Mouse (Mus musculus): ENCODE results near the gene Atf4.
A peak's percentile ranks its signal among the peaks of the same experiment; 100 is the strongest.

Gene Atf4

DNA sequence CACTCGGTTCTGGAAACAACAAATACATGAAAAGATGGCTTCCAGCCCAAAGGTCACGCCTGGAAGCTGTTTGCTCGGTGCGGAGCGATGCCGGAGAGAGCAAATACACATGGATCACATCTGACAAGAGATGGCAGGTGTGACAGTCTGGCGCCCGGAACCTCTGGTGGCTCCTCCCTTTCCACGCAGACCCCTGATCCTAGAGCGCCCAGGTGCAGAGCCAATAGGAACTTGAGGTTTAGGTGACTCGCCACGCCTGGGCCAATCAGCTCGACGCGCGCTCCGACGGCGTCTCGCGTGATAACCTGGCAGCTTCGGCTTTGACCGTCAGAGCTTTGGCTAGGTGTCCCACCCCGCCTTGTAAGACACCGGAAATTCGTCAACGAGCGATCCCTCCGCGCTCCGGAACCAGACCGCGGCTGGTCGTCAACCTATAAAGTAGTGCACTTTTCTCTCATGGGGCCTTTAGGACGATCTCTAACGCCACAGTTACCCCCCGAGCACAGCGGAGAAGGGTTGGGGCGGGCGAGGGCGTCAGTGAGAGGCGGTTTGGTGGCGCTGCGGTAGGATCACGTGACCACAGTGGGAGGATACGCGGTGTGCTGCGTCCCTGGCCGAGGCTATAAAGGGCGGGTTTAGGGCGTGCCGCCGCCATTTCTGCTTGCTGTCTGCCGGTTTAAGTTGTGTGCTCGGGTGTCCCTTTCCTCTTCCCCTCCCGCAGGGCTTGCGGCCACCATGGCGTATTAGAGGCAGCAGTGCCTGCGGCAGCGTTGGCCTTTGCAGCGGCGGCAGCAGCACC, at the start of gene Atf4:
Gene Atf4 (plus strand): TSS at position 338 of the 799 bp plus-strand sequence.
- peak; percentile 99 for DNase-seq (ENCODE audit: low read depth, low spot score)

DNA sequence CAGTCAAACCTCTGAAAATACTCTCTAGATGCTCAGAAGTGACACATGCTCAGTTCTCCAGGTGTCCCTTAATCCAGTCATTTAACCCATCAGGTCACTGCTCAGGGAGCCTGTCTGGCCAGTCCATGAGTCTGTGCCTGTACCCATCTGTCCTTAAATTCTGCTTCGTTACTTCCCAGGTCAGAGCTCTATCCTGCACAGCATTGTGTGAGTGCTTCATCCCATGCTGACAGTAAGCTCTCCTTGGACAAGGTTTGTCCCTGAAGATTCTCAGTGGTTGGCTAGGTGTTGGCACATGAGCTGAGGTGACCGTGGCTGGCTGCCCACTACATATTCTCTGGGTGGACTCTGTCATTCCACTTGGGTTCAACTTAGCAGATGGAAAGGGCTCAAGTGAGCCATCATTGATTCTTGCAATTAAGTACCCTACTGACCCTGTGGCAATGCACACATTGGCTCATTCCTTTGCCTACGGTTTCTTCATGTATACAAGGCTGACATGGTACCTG, 48.9 kb upstream of the Atf4 start:
- DNase-seq (ENCODE audit: low read depth, low spot score) = no peak

DNA sequence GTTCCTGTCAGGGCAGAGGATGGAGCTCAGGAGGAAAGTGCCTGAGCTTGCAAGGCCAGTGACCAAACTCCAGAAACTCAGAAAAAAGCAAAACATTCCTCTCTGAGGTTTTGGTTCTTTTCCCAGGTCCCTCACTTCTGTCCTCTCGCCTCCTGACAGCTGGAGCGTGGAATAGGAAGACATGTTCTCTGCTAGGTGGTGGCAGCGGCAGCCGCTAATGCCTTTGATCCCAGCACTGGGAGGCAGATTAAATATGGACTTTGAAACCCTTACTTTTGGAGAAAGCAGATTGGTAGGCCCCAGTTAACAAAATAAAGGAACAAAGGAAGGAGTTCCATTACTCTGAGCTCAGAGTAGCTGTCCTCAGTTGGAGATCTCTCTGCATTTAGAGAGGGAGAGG, 46.5 kb upstream of the Atf4 start:
- DNase-seq (ENCODE audit: low read depth, low spot score) = no peak

DNA sequence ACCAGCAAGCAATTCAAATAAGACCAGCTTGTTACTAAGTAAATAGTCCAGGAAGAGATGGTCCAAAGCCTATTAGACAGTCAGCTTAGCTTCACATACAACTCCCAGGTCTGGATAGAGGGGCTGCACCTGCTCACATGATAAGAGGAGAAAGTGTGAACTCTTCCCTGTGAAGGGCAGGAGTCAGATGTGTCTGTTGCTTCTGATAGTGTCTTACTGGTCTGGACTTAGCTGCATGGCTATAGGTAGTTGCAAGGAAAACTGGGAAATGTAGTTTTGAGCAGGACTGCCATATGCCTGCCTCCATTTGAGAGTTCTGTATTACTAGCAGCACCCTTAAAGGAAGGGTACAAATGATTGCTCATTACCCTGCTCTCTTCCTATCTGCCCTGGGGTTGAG, 41.3 kb upstream of the Atf4 start:
- DNase-seq (ENCODE audit: low read depth, low spot score) = no peak

DNA sequence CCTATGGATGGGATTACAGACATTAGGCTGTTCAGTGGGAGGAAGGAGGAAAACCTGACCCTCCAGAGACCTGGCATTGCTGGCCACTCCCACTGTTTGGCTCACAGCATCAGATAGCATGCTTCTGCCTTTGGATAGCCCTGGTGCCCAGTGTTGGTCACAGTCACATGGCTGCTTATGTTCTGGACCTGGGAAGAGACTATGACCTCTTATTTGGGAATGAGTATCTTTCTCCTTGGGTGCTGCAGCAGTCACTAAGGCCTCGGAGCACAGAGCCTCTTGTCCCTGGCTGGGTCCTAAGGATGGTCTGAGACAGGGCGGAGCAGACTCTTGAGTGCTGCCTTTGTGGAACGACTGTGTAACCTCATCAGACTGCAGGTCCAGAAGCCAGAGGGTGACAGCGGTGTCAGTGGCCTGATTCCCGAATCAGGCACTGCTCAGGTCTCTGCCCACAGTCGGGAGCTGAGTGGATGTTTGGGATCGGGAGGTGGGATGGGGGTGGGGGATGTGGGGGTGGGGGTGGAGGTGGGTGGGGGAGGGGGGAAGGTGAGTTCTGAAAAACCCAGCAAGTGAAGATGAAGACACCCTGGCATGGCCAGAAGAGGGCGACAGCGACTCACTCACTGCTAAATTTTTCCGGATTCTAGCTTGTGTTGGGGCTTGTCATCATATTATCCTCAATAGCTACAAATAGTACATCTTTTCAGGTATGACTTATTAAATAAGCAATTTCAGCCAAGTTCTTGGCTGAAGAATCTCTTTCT, 39.1 kb upstream of the Atf4 start:
- no peak for DNase-seq (ENCODE audit: low read depth, low spot score)

DNA sequence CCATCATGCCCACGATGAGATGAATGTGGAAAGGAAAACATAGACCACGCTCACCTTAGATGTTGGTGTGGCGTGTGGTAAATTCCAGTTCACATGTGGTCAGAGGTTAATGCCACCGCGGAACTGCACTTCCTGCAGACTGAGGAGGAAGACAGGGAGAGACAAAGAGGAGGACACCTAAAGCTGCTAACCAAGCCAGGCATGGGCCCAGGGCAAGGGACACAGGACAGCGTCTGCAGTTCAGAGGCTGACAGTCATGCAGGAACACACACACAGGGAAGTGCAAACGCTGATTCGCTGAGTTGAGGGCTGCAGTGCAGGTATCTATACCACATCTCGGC, 38.5 kb upstream of the Atf4 start:
- no peak for DNase-seq (ENCODE audit: low read depth, low spot score)

DNA sequence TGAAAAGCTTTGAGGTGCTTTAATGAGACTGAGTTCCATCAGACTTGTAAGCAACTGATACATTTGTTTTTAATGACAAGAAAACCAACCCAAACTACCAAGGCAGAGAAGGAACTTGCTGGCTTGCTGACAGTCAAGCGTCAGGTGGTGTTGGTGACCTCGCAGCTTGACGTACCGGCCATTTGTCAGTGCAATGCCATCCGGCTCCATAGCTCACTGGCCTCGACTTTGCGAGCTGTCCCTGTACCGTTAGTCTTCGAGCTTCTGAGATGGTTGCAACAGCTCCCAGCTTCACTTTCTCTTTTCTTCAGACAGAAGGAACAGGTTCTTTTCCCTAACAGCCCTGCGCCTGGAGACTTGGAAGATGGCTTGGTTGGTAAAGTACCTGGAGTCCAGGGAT, 37.5 kb upstream of the Atf4 start:
- DNase-seq (ENCODE audit: low read depth, low spot score) = no peak

DNA sequence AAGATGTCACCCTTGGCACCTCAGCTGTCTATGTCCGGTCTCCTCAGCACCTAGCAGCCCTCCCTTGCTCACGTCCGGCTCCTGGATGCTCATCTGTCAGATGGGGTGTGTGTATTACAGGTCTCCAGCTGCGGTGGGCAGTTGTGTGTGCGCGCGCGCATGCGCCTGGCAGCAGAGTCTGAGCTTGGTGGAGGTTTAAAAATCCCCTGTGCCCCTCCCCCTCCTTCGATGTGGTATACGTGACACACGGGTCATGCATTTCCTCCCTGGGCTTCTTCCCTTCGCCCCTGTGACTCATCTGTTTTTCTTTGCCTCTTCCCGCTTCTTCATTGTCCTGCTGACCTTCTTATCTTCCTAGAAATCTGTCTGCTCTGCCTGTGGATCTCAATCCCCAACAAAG, 35.8 kb upstream of the Atf4 start:
- peak; percentile 39 for DNase-seq (ENCODE audit: low read depth, low spot score)

DNA sequence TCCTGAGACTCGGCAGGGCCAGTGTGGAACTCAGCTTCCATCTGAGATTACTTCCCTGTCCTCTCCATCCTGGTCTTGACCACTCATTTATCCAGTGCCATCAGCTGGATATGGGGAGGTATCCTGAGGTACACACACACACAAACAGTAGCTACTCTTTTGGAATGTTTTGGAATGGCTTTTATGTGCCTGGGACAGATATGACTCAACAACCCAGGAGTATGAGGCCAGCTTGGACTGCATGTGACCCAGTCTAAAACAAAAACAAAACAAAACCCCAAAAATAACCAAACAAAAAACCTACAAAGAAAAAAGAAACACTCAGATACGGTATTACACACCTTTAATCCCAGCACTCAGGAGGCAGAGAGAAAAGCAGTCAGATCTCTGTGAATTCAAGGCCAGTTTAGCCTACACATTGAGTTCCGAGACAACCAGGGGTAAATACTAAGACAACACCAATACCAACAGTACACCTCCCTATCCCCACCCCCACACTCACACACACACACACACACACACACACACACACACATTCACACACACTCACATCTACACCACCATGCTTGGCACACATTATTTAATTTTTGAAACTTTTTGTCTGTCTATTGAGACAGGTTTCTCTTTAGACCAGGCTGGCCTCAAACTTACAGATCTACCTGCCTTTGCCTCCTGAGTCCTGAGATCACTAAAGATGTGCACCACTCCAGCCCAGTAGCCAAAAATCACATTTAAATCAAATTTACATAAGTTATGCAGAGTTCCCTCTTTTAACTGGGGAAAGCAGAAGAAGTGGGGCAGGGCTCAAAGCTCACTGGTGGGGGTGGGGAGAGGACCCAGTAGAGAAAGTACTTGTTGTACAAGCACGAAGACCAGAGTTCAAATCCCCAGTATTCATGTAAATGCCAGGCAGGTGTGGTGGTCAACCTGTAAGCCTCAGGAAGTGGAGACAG, 35.0 kb upstream of the Atf4 start:
- no peak for DNase-seq (ENCODE audit: low read depth, low spot score)

DNA sequence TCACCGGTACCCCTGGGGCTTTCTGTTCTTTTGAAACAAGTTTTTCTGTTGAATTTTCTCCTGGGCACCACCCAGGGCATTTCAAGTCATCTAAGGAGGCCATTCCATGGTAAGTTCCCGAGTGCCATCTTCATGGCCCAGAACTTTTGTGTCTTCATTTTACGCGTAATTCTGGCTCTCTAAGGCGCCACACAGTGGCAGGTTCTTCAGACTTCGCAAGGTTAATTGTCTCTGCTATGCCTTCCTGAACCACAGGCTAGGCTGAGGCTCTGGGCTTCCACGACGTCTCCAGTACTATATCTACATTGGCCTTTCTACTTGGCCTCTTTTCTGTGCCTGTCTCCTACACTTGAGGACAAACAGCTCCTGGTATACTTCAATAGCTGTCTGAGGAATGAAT, 34.0 kb upstream of the Atf4 start:
- DNase-seq (ENCODE audit: low read depth, low spot score) = no peak

DNA sequence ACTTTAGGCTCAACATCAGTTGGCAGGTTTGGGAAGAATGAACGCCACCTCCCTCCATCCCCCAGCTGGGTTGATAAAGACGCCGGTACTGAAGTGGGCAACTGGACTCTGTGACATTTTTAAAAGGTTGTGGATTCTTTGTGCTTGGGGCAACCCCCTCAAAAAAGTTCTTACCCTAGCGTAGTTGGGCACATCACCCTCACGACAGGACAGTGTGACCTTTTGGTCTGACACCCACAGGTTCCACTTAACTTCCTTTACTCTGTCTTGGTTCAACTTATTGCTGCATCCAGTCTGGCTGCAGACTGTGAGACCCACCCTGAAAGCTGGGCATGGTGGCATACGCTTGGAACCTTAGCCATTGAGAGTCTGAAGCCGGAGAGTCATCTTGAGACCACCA, 31.2 kb upstream of the Atf4 start:
- DNase-seq (ENCODE audit: low read depth, low spot score) = no peak

DNA sequence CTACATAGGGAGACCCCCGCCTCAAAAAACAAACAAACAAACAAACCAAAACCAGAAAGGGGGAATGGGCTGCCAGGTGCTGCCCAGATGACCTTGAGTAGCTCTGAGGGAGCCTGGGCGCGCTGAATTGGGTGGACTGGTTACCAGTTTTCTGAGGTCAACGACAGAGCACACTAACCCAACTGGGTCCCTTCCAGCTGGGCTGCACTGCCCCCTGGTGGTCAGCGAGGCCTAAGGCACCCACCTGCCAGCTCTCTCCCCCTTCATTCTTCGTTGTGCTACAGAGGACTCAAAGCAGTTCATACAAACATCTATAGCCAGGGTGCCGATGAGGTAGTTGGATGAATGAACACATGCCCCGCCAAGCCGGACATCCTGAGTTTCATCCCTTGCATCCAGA, 29.8 kb upstream of the Atf4 start:
- peak; percentile 85 for DNase-seq (ENCODE audit: low read depth, low spot score)

DNA sequence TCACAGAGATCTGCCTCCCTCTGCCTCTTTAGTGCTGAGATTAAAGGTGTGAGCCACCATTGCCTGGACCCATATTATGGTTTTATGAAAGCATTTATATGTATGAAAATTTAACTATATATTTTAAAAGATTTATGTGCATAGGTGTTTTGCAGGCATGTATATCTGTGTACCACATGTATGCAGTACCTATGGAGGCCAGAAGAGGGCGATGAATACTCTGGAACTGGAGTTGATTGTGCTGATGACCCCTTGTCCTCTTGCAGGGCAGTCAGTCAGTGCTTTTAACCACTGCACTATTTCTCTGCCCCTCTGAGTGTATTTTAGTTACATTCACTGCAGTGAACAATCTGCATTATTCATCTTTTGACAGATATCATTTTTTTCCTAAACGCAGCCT, 29.2 kb upstream of the Atf4 start:
- peak; percentile 75 for DNase-seq (ENCODE audit: low read depth, low spot score)

DNA sequence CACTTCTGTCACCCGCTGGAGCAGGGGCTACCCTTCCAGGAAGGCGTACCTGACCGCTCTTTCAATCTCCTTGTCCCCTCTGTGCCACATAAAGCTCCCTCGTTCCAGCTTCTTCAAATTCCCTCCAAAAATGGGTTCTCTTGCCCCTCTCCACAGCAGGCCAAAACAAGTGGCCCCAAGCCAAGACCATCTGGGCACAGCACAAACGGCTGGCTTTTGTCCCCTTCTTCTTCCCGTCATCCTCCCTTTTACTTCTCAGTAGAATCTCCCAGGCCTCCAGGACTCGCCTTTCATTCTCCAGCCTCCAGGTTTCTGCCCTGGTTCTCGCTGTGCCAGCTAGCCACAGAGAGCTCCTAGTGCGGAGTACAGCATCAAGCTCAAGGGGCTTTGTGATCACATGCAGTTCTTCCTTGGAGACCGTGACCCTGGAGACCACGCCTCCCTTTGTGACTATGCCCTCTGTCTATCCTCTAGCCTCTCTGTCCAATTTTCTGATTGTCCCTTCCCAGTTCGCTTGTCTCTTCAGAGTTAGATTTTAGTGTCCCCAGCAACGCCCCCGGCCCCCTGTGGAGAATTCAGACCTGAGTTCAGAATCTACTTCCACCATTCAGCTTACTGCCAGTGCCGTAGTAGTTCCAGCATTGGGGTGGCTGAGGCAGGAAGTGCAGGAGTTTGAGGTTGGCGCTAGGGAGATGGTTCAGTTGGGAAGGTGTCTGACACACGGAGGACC, 26.7 kb upstream of the Atf4 start:
- DNase-seq (ENCODE audit: low read depth, low spot score) = no peak

DNA sequence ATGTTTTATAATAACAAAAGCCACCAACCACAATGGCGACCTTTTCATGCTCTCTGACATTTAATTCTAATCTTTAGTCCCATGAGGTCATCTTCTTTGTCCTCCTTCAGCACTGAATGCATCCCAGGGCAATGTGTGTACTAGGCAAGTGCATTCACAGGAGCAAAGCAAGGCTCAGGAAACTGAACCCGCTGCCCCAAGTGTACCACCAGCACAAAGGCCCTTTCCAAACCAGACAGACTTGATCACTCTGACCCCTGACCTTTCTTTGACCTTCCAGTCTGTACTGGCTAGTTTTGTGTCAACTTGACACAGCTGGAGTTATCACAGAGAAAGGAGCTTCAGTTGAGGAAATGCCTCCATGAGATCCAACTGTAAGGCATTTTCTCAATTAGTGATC, 22.7 kb upstream of the Atf4 start:
- DNase-seq (ENCODE audit: low read depth, low spot score) = no peak

DNA sequence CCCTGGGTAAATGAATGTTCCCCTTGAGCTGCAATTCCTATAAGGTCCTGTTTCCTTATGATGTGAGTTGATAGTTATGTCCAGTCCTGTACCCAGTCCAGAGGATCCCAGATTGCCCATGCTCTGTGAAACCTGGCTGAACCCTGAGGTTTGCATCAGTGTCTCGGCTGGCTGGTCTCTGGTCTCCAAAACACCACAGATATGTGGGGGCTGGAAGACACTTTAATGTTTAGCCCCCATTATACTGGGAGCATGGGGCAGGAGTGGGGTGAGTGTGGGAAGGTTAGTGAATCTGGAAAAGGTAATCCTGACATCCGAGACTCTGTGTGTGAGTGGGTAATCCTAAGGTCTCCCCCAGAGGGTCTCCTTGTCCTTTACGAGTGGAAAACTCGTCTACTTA, 21.9 kb upstream of the Atf4 start:
- DNase-seq (ENCODE audit: low read depth, low spot score) = no peak

DNA sequence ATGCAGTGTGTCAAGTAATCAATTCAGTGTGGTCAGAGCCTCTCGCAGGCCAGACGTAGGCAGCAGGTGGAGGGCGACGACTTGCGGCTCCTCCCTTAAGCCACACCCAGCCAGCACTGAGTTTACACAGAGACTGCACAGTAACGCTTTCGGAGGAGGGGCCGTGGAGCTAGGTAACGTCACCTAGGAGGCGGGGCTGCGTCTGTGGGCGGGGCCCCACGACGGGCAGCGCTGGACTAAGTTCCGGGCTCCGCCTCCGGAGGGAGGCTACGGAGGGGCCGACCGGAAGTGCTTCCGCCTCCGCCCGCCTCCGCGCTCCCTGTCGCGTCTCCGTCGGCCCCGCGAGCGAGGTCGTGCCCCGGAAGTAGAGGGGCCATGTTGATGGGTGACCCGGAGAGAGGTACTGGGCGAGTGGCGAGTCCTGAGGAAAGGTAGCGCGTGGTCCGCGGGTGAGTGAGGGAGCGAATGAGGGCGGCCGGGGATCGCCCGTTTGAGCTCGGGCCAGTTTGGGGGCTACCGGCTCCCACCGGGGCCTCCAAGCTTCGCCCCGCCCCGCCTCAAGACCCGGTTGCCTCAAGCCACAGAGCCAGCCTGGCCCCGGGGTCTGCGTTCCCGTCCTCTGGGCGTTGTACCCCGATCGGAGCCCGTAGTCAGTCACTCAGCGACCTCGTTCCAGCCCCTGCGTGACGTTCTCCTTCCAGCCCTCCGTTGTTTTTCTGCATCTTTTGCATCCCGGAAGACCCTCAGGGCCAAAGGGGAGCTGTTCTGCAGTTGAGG, 21.1 kb upstream of the Atf4 start, which contains the start of gene Mief1:
Gene Mief1 (plus strand): TSS at position 286 of the 777 bp plus-strand sequence.
- DNase-seq (ENCODE audit: low read depth, low spot score) = peak; percentile 99

DNA sequence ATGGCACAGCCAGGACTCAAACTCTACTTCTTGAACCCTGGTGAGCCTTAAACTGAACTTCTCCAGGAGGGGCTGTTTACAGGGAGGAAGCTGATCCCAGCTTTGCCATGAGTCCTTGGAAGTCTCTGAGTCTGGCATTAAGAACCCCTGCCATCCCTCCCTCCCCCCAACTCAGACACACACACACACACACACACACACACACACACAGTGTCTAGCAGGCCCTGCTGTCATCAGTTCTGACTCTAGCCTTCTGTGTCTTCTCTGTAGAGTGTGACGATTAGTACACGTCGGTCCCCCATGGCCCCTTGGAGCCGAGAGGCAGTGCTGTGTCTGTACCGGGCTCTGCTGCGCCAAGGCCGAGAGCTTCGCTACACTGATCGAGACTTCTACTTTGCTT, 19.4 kb upstream of the Atf4 start, which contains the start of gene AC140267.1:
Gene AC140267.1 (plus strand): TSS at position 301 of the 400 bp plus-strand sequence.
- DNase-seq (ENCODE audit: low read depth, low spot score) = no peak

DNA sequence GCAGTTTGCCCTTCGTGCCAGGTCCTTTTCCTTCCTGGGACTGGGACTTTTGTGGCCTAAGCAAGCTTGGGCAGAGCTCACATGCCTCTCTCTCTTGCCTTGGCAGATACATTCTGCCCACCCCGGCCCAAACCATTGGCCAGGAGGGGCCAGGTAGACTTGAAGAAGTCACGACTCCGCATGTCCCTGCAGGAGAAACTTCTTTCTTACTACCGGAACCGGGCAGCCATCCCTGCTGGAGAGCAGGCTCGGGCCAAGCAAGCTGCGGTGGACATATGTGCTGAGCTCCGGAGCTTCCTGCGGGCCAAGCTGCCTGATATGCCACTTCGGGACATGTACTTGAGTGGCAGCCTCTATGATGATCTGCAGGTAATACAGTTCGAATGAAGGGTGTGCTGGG, 6.8 kb upstream of the Atf4 start:
- DNase-seq (ENCODE audit: low read depth, low spot score) = no peak

DNA sequence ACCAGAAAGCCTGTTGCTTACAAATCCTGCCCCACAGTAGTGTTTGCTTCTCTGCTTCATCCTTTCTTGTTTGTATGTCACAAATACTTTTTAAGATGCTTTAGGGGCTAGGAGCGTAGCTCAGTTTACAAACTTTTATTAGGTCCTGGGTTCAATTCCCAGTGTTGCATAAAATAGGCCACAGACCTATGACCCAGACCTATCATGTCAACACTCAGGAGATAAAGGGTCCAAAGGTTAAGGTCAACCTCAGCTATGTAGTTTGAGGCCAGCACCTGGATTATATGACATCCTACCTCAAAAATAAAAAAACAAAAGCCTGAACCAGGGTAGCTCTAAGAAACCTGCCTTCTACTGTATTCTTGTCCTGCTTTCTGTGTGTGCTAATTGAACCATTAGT, 6.4 kb upstream of the Atf4 start:
- DNase-seq (ENCODE audit: low read depth, low spot score) = no peak
